Mouse (Mus musculus) limb, embryonic 11.5 days (tissue): ENCODE measurements around the gene Rnf220. TPM values are rescaled to one million over a fixed set of nuclear protein-coding genes. Genes with fewer than 3 reads are reported as not detected.

Experiments
- ATAC-seq: fragments of 200-750 bp; cut with Nextera tagmentation; 2 replicates; pipeline ENCODE4 v1.8.0; 2017; ENCODE audit warnings: low read depth; ENCODE audit not compliant: insufficient number of reproducible peaks, low FRiP score, low TSS enrichment
- DNase-seq: peaks from one replicate; pipeline ENCODE4 v3.0.0-alpha.2; 2015; ENCODE audit warnings: low spot score
- H3K27ac ChIP-seq: fragments of 300-500 bp; sonication (generic); replicated peaks from 2 replicates; pipeline ENCODE4 v1.5.1; 2014; ENCODE audit warnings: low read depth, mild to moderate bottlenecking, low read length
- H3K27me3 ChIP-seq: fragments of 300-500 bp; sonication (generic); 2 replicates; pipeline ENCODE4 v1.6.1; 2014; ENCODE audit warnings: mild to moderate bottlenecking, low read length, mixed read lengths; ENCODE audit not compliant: control insufficient read depth, insufficient read depth
- H3K36me3 ChIP-seq: fragments of 300-500 bp; sonication (generic); 2 replicates; pipeline ENCODE4 v1.6.1; 2014; ENCODE audit warnings: mild to moderate bottlenecking, low read length, moderate library complexity, mixed read lengths; ENCODE audit not compliant: control insufficient read depth, insufficient read depth
- H3K4me1 ChIP-seq: fragments of 300-500 bp; sonication (generic); 2 replicates; pipeline ENCODE4 v1.6.1; 2014; ENCODE audit warnings: low read length, mixed read lengths; ENCODE audit not compliant: control insufficient read depth, insufficient read depth
- H3K4me2 ChIP-seq: fragments of 300-500 bp; sonication (generic); 2 replicates; pipeline ENCODE4 v1.6.1; 2014; ENCODE audit warnings: low read depth, mild to moderate bottlenecking, moderate library complexity; ENCODE audit not compliant: severe bottlenecking
- H3K4me3 ChIP-seq: fragments of 300-500 bp; sonication (generic); 2 replicates; pipeline ENCODE4 v1.5.1; 2014; ENCODE audit warnings: low read depth, low read length
- H3K9ac ChIP-seq: fragments of 300-500 bp; sonication (generic); 2 replicates; pipeline ENCODE4 v1.6.1; 2014; ENCODE audit warnings: mild to moderate bottlenecking, low read length
- H3K9me3 ChIP-seq: fragments of 300-500 bp; sonication (generic); 2 replicates; pipeline ENCODE4 v1.6.1; 2016; ENCODE audit warnings: low read length; ENCODE audit not compliant: control insufficient read depth
- WGBS: fragments of 180-500 bp; shearing (Covaris S2); extraction: QIAGEN DNeasy Blood & Tissue Kit; methylation state at CpG from one replicate; pipeline ENCODE4 v1.1.7; 2014; 5-methylcytosine and 5-hydroxymethylcytosine counted together
- polyA plus RNA-seq: library from polyadenylated mRNA; unstranded; fragments of >200 nt; fragmentation: Nextera tagmentation; extraction: Ambion mirVana; gene quantifications from 2 replicates; pipeline ENCODE4 v1.2.1, GENCODE M21; 2014

Rnf220 gene
- polyA plus RNA-seq, 1 experiment from 2014 or later, result 69.8 TPM

- ATAC-seq (peak; percentile 38; the same call in 1 of the 2 replicates), DNase-seq (no peak)
- Histone ChIP-seq H3K27ac (peak overlapping the region; percentile 84), H3K4me1 (peaks cover 26% of the 10 kb centered on the region), H3K36me3 (no peaks in the 10 kb centered on the region), H3K4me3 (no peak overlapping the region), H3K27me3 (no peaks in the 10 kb centered on the region), H3K9me3 (no peaks in the 10 kb centered on the region), H3K9ac (0 out of 2 replicates have a peak overlapping the region, but pooled peaks have one; percentile 12), H3K4me2 (peak overlapping the region; percentile 39)
- 19% methylated on average over 2 of the region's 2 CpGs for WGBS
Measured at GRCm38 (mm10) chr4:117392391-117392790, 104.5 kb downstream of the Rnf220 start.

- under 1% methylated on average over 9 of the region's 9 CpGs for WGBS
- ATAC-seq, result peak; percentile 89
Measured at GRCm38 (mm10) chr4:117391966-117392365, 104.9 kb downstream of the Rnf220 start.

GRCm38 (mm10) chr4:117390850-117391795, 105.7 kb downstream of the Rnf220 start:
- Histone ChIP-seq H3K4me2 (peak overlapping the region; percentile 39), H3K27me3 (no peaks in the 10 kb centered on the region), H3K4me3 (no peak overlapping the region), H3K4me1 (peaks cover 26% of the 10 kb centered on the region), H3K9ac (no peak overlapping the region), H3K27ac (no peak overlapping the region), H3K9me3 (no peaks in the 10 kb centered on the region), H3K36me3 (no peaks in the 10 kb centered on the region)
- ATAC-seq (no peak), DNase-seq (no peak)
- WGBS, result 19% methylated on average over 22 of the region's 22 CpGs

More at GRCm38 (mm10) chr4:117391966-117392365, 104.9 kb downstream of the Rnf220 start:
- Histone ChIP-seq H3K27me3 (no peaks in the 10 kb centered on the region), H3K27ac (peak overlapping the region; percentile 84), H3K4me3 (no peak overlapping the region), H3K9ac (no peak overlapping the region), H3K4me2 (peak overlapping the region; percentile 39), H3K4me1 (peaks cover 26% of the 10 kb centered on the region), H3K9me3 (no peaks in the 10 kb centered on the region), H3K36me3 (no peaks in the 10 kb centered on the region)
- peak; percentile 83 for DNase-seq

GRCm38 (mm10) chr4:117389264-117390054, 107.4 kb downstream of the Rnf220 start:
- no peaks in the 10 kb centered on the region for H3K27me3 ChIP-seq
- H3K27ac ChIP-seq, result no peak overlapping the region

GRCm38 (mm10) chr4:117385247-117385646, 111.6 kb downstream of the Rnf220 start:
- no peak for DNase-seq
- Histone ChIP-seq H3K4me3 (no peak overlapping the region), H3K4me1 (peaks cover 7% of the 10 kb centered on the region), H3K36me3 (no peaks in the 10 kb centered on the region), H3K9ac (no peak overlapping the region), H3K27me3 (no peaks in the 10 kb centered on the region), H3K27ac (no peak overlapping the region), H3K4me2 (no peak overlapping the region), H3K9me3 (no peaks in the 10 kb centered on the region)
- 92% methylated on average over 1 of the region's 1 CpGs for WGBS
- no peak for ATAC-seq

More at GRCm38 (mm10) chr4:117389264-117390054, 107.4 kb downstream of the Rnf220 start:
- Histone ChIP-seq H3K9me3 (no peaks in the 10 kb centered on the region), H3K4me3 (no peak overlapping the region), H3K4me1 (peaks cover 26% of the 10 kb centered on the region), H3K9ac (no peak overlapping the region), H3K36me3 (no peaks in the 10 kb centered on the region), H3K4me2 (no peak overlapping the region)
- WGBS, result 74% methylated on average over 14 of the region's 14 CpGs
- no peak for DNase-seq
- no peak for ATAC-seq

- H3K9ac ChIP-seq, result no peak overlapping the region
- ATAC-seq (no peak), DNase-seq (no peak)
- peaks cover 10% of the 10 kb centered on the region for H3K4me1 ChIP-seq
- H3K27ac ChIP-seq, result no peak overlapping the region
- H3K4me3 ChIP-seq, result no peak overlapping the region
- 89% methylated on average over 8 of the region's 8 CpGs for WGBS
- H3K27me3 ChIP-seq, result no peaks in the 10 kb centered on the region
- H3K9me3 ChIP-seq, result no peaks in the 10 kb centered on the region
- no peaks in the 10 kb centered on the region for H3K36me3 ChIP-seq
- H3K4me2 ChIP-seq, result no peak overlapping the region
Measured at GRCm38 (mm10) chr4:117381846-117382245, 115.0 kb downstream of the Rnf220 start.

GRCm38 (mm10) chr4:117380558-117380935, 116.3 kb downstream of the Rnf220 start:
- H3K4me3 ChIP-seq, result no peak overlapping the region
- H3K4me2 ChIP-seq, result no peak overlapping the region
- DNase-seq (no peak), ATAC-seq (no peak)
- 79% methylated on average over 5 of the region's 5 CpGs for WGBS
- no peaks in the 10 kb centered on the region for H3K9me3 ChIP-seq
- no peaks in the 10 kb centered on the region for H3K36me3 ChIP-seq
- H3K9ac ChIP-seq, result no peak overlapping the region
- no peaks in the 10 kb centered on the region for H3K27me3 ChIP-seq
- peak overlapping the region; percentile 57; the same call in 1 of the 2 replicates for H3K27ac ChIP-seq
- peaks cover 20% of the 10 kb centered on the region for H3K4me1 ChIP-seq

GRCm38 (mm10) chr4:117379803-117380557, 116.9 kb downstream of the Rnf220 start:
- Histone ChIP-seq H3K27ac (peak overlapping the region; percentile 57; the same call in 1 of the 2 replicates), H3K9me3 (no peaks in the 10 kb centered on the region), H3K27me3 (no peaks in the 10 kb centered on the region), H3K36me3 (no peaks in the 10 kb centered on the region), H3K4me2 (no peak overlapping the region), H3K4me1 (peaks cover 25% of the 10 kb centered on the region), H3K4me3 (no peak overlapping the region), H3K9ac (no peak overlapping the region)
- ATAC-seq, result no peak
- 19% methylated on average over 14 of the region's 14 CpGs for WGBS
- no peak for DNase-seq
